Mouse (Mus musculus): ENCODE measurements around the gene Gpr132.
"Not testable (repeated sequence)": the region's sequence is repeated elsewhere in the genome, so short reads cannot be mapped to it uniquely, and the experiment has no call there.

Gene Gpr132

GRCm38 (mm10) chr12:112821216-112821615, 46.8 kb downstream of the Gpr132 start:
- no peak for DNase-seq (ENCODE audit: low read depth in 2 of 2, low spot score in 2 of 2)

GRCm38 (mm10) chr12:112820401-112820999, 47.5 kb downstream of the Gpr132 start:
- no peak for DNase-seq (ENCODE audit: low read depth in 2 of 2, low spot score in 2 of 2)

DNA sequence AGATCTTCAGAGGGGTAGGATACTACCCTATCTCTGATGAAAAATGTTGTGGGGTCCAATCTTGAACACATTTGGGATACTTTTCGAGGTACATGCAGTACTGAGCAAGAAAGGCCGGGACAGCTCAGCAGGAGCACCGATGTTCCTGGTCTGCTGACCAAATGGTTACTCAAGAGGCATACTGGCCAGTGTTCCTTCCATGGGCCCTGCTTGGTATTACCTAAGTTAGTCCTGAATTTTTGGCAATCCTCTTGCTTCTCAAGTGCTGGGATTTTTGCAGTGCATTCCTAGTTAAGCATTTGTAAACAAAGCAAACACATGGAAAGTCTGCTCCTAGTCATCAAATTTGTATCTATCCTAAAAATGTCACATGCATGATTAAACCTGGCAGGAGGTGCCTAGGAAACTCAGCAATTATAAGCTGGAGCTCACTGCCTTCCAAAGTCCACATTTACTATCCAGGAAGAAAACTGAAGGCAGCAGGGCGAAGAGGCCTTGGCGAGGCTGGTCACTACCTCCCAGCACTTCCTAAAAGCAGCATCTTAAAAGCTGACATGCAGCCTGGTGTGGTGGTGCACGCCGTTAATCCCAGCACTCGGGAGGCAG, 48.9 kb downstream of the Gpr132 start:
- DNase-seq (ENCODE audit: low read depth in 2 of 2, low spot score in 2 of 2) = no peak

GRCm38 (mm10) chr12:112816866-112817265, 51.2 kb downstream of the Gpr132 start:
- not testable (repeated sequence) for DNase-seq (ENCODE audit: low read depth in 2 of 2, low spot score in 2 of 2)

GRCm38 (mm10) chr12:112816294-112816693, 51.7 kb downstream of the Gpr132 start:
- DNase-seq (ENCODE audit: low read depth in 2 of 2, low spot score in 2 of 2) = peak; percentile 49 to 71

DNA sequence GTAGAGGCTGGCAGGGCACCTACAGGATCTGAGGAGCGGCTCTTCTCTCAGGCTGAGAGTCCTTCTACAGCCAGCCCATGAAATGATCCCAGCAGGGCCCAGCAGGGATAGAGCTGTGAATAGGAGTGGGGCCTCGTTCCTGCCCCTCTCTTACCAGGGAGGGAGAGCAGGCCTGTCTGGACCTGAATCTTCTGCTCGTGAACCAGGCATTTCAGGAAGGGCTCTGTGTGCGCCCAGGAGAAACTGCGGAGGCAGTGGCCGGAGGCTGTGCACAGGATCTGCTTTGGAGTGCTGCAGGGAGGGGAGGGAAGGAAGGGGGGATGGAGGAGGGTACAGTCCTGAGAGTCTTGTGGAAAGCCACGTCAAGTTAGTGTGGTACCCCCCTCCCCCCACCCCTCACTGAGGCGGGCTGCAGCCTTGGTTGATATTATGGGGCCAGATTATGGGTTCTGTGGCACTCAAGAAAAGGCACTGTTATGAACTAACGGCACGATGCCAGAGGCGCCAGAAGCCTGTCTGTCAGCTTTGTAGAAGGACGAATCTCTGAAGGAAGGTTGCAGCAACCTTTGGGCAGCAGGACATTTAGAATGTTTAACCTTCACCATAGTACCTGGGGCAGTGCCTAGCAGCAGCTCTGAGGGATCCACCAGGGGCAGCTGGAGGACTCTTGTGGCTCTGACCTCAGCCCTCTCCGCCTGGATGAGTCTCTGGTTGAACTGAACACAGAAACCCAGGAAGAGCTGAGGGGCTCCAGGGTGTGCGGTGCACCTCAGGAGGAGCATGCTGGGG, 53.2 kb downstream of the Gpr132 start:
- no peak for DNase-seq (ENCODE audit: low read depth in 2 of 2, low spot score in 2 of 2)

DNA sequence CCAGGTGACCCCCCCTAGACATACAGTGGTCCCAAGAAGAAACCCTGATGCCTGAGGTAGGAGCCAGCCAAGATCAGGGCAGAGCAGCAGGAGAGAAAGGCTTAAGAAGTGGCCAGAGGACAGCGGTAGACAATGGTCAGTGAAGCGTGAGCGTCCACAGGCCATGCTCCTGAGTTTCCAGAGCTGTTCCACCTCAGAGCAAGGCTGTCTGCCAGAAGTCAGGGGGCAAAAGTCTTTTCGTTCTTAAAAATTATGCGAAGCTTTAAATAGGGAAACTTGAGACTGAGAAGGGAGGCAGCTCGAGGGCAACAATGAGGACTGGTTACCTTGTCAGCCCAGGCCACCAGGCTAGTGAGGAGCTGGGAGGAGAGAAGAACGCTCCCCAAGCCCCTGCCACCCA, 54.7 kb downstream of the Gpr132 start:
- no peak for DNase-seq (ENCODE audit: low read depth in 2 of 2, low spot score in 2 of 2)

GRCm38 (mm10) chr12:112810092-112810885, 57.7 kb downstream of the Gpr132 start:
- DNase-seq (ENCODE audit: low read depth in 2 of 2, low spot score in 2 of 2) = no peak

GRCm38 (mm10) chr12:112809641-112810040, 58.4 kb downstream of the Gpr132 start:
- DNase-seq (ENCODE audit: low read depth in 2 of 2, low spot score in 2 of 2) = no peak

- DNase-seq (ENCODE audit: low read depth in 2 of 2, low spot score in 2 of 2) = peak; percentile 78 to 84
Measured at GRCm38 (mm10) chr12:112808587-112809364, 59.3 kb downstream of the Gpr132 start, which contains the start of gene Clba1. Clba1 (plus strand) TSS chr12:112808937.

DNA sequence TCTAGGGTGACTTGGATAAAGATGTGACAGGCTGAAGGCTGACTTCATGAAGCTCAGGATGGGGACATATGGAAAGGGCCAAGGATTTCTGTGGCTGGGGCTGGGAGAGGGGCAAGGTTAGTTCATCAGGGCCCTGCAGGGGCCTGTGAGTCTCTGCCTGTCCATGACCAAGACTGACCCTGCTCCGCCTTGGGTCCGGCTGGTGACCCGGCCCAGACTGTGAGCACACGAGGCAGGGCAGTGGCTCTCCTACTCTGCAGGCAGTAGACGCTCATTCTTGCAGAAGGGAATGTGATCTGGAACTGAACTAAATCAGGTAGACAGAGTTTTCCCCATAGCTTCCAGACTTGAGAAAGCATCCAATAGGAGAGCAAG, 59.8 kb downstream of the Gpr132 start:
- no peak for DNase-seq (ENCODE audit: low read depth in 2 of 2, low spot score in 2 of 2)

GRCm38 (mm10) chr12:112807796-112808195, 60.2 kb downstream of the Gpr132 start:
- no peak for DNase-seq (ENCODE audit: low read depth in 2 of 2, low spot score in 2 of 2)

- no peak for DNase-seq (ENCODE audit: low read depth in 2 of 2, low spot score in 2 of 2)
Measured at GRCm38 (mm10) chr12:112806044-112806443, 62.0 kb downstream of the Gpr132 start.

DNA sequence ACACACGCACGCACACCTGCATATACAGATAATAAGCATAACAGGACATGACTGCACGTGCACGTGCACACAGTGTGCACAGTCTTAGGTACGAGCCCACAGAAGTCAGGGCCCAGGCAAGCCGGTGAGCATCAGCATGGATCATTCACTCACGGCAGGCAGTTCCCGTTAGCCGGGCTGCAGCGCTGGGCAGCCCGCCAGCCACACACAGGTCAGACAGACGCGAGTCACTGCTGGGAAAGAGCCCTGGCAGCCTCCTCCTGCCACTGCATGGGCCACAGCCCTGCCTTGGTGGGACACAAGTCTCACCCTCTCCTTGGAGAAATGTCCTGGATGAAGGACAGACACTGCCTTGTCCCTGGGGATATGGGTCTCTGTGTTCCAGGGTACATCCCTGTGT, 64.0 kb downstream of the Gpr132 start:
- DNase-seq (ENCODE audit: low read depth in 2 of 2, low spot score in 2 of 2) = no peak

DNA sequence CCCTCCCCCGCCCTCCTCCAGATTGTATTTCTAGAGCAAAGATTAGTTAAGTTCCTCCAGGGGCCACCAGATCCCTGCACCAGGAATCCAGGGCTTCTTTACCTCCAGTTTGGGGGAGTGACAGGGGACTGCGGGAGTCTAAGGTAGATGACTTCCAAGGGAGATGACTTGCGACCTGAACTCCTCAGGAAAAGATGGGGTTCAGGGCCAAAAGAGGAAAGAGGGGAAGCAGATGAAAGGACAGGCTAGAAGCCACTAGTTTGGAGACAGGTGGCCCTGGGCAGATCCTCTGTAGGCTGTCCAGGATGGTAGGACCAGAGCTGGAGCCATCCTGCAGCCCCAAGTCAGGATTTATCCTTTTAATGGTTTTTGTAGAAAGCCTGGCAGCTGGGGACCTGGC, 65.1 kb downstream of the Gpr132 start:
- DNase-seq (ENCODE audit: low read depth in 2 of 2, low spot score in 2 of 2) = no peak

GRCm38 (mm10) chr12:112801864-112802846, 65.9 kb downstream of the Gpr132 start, which contains the start of gene Ahnak2:
Ahnak2 (minus strand) TSS chr12:112802657.
- no peak for DNase-seq (ENCODE audit: low read depth in 2 of 2, low spot score in 2 of 2)

Data from CD8-positive naive resting alpha-beta T cell, adult 2 months (primary cell).